Mouse (Mus musculus) heart, embryonic 14.5 days (tissue): ENCODE results near the gene Il1rap. TPM values are rescaled to one million over a fixed set of nuclear protein-coding genes. Genes with fewer than 3 reads are reported as not detected.

Experiments
- ATAC-seq: fragments of 200-750 bp; cut with Nextera tagmentation; 2 replicates; pipeline ENCODE4 v1.8.0; 2017; ENCODE audit warnings: low read depth, moderate TSS enrichment; ENCODE audit not compliant: insufficient number of reproducible peaks, insufficient read depth, low FRiP score
- H3K27ac ChIP-seq, 2 experiments: fragments of 200-500 bp in 1 of 2; fragments of 300-500 bp in 1 of 2; sonication (generic) in 1 of 2; replicated peaks in 1 of 2; 2 replicates each; pipeline ENCODE4 v1.5.1; 2012 to 2014; ENCODE audit warnings: low read depth in 2 of 2, low read length in 2 of 2, control low read depth in 1 of 2, mild to moderate bottlenecking in 1 of 2, mixed read lengths in 1 of 2; ENCODE audit not compliant: control insufficient read depth in 1 of 2, insufficient read depth in 1 of 2
- H3K27me3 ChIP-seq: fragments of 300-500 bp; sonication (generic); 2 replicates; pipeline ENCODE4 v1.6.1; 2014; ENCODE audit warnings: mild to moderate bottlenecking, low read length, control low read depth; ENCODE audit not compliant: control insufficient read depth, insufficient read depth
- H3K36me3 ChIP-seq: fragments of 300-500 bp; sonication (generic); 2 replicates; pipeline ENCODE4 v1.6.1; 2014; ENCODE audit warnings: mild to moderate bottlenecking, control low read depth, low read length, mixed read lengths; ENCODE audit not compliant: control insufficient read depth, insufficient read depth
- H3K4me1 ChIP-seq, 2 experiments: fragments of 200-500 bp in 1 of 2; fragments of 300-500 bp in 1 of 2; sonication (generic) in 1 of 2; 2 replicates each; pipeline ENCODE4 v1.6.1; 2012 to 2014; ENCODE audit warnings: low read length in 2 of 2, control low read depth in 1 of 2, mixed read lengths in 1 of 2; ENCODE audit not compliant: control insufficient read depth in 2 of 2, insufficient read depth in 2 of 2
- H3K4me2 ChIP-seq: fragments of 300-500 bp; sonication (generic); 2 replicates; pipeline ENCODE4 v1.6.1; 2014; ENCODE audit warnings: mild to moderate bottlenecking, low read length
- H3K4me3 ChIP-seq, 2 experiments: fragments of 200-500 bp in 1 of 2; fragments of 300-500 bp in 1 of 2; sonication (generic) in 1 of 2; 2 replicates each; pipeline ENCODE4 v1.5.1; 2012 to 2014; ENCODE audit warnings: low read length in 2 of 2, mild to moderate bottlenecking in 2 of 2, control low read depth in 1 of 2, low read depth in 1 of 2, moderate library complexity in 1 of 2; ENCODE audit not compliant: control insufficient read depth in 1 of 2, insufficient read depth in 1 of 2
- H3K9ac ChIP-seq: fragments of 300-500 bp; sonication (generic); 2 replicates; pipeline ENCODE4 v1.6.1; 2014; ENCODE audit warnings: mild to moderate bottlenecking, low read length
- H3K9me3 ChIP-seq: fragments of 300-500 bp; sonication (generic); 2 replicates; pipeline ENCODE4 v1.6.1; 2016; ENCODE audit warnings: low read length, control low read depth; ENCODE audit not compliant: control insufficient read depth
- WGBS: fragments of 180-500 bp; shearing (Covaris S2); extraction: QIAGEN DNeasy Blood & Tissue Kit; methylation state at CpG from one replicate; pipeline ENCODE4 v1.1.7; 2014; 5-methylcytosine and 5-hydroxymethylcytosine counted together
- polyA plus RNA-seq: library from polyadenylated mRNA; unstranded; fragments of >200 nt; fragmentation: Nextera tagmentation; extraction: Ambion mirVana; gene quantifications from 2 replicates; pipeline ENCODE4 v1.2.1, GENCODE M21; 2014

The Il1rap gene
- polyA plus RNA-seq, 1 experiment from 2014 or later: 7.2 TPM

DNA sequence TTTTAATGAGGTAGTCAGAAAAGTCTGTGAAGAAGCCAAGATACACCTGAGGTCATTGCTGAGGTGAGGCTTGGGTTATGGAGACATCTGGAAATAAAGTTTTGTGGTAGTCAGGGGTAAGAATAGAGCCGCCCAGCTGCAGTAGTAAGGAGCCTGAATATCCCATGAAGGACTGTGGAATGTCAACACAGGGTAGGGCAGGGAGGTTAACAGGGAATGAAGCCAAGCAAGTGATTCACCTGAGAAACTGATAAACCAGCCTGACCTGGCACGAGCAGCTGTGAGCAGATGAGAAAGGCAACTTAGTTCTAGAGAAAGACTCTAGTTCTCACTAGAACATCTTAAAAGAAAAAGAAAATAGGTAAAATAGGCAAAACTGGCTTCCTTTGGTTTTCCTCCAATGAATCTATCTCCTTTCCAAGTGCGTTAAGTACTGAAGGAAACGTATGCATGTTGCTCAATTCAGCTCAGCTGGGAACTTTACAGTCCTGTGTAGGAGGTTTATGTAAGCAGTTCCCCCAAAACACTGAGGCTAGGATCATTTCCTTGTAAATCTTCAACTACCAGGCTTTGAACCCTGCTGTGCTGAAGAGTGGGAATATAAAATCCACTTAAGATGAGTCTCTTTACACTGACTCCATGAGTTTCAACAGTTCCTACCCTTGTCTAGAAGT lies 9.5 kb downstream of the Il1rap start:
- no peak overlapping the region for H3K27ac ChIP-seq
- no peaks in the 10 kb centered on the region for H3K27me3 ChIP-seq
- H3K36me3 ChIP-seq: no peaks in the 10 kb centered on the region
- 50% methylated on average over 4 of the region's 4 CpGs for WGBS
- no peak overlapping the region for H3K4me2 ChIP-seq
- H3K4me1 ChIP-seq: peaks cover 0 to 1% of the 10 kb centered on the region in 2 experiments; a peak in 1 of 4 replicates
- no peaks in the 10 kb centered on the region for H3K9me3 ChIP-seq
- no peak overlapping the region for H3K4me3 ChIP-seq
- H3K9ac ChIP-seq: no peak overlapping the region
- ATAC-seq: no peak

DNA sequence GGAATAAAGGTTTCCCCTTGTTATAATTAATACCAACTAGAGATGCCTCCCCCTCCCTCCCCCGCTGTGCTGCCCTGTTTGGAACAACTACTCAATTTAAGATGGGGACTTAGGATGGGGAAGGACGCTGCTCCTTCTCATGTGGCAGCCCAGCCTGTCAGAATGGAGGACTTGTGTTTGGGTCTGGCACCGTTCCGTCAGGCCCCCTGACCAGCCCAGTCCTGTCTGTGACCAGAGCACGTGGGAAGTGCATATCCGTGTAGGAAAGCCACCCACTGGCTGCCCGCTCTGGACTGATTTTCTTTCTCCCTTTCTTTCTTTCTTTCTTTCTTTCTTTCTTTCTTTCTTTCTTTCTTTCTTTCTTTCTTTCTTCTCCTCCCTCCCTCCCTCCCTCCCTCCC lies 14.9 kb downstream of the Il1rap start:
- H3K9ac ChIP-seq: no peak overlapping the region
- H3K27ac ChIP-seq: no peak overlapping the region
- no peak overlapping the region for H3K4me3 ChIP-seq
- WGBS: 29% methylated on average over 7 of the region's 7 CpGs
- no peaks in the 10 kb centered on the region for H3K9me3 ChIP-seq
- no peaks in the 10 kb centered on the region for H3K36me3 ChIP-seq
- no peaks in the 10 kb centered on the region for H3K27me3 ChIP-seq
- 0 out of 2 replicates have a peak overlapping the region, but pooled peaks have one; percentile 16 for H3K4me2 ChIP-seq
- ATAC-seq: no peak
- H3K4me1 ChIP-seq: peaks cover 2 to 14% of the 10 kb centered on the region in 2 experiments; a peak in 3 of 4 replicates

DNA sequence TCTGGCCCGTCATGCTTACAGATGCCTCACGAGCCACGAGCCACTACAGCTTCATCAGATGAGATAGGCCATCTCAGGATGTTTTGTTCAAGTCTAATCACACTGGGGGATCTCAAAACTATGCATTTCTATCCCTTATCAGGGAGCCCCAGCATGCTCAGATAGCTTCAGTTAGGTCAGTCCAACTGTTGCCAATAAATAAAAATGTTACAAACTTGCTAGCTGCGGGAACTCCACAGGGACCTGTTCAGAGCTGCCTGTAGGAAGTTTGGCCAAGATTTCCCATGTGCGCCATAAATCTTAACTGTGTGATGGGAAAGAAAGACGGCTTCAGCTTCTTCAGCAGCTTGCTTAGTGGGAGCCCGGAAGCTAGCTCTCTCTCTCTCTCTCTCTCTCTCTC lies 15.8 kb downstream of the Il1rap start:
- Histone ChIP-seq H3K4me3 (no peak overlapping the region), H3K9me3 (no peaks in the 10 kb centered on the region), H3K9ac (no peak overlapping the region), H3K27me3 (no peaks in the 10 kb centered on the region), H3K4me2 (no peak overlapping the region), H3K36me3 (no peaks in the 10 kb centered on the region), H3K27ac (no peak overlapping the region), H3K4me1 (peaks cover 2 to 14% of the 10 kb centered on the region in 2 experiments; a peak in 3 of 4 replicates)
- WGBS: 53% methylated on average over 7 of the region's 7 CpGs
- ATAC-seq: no peak

DNA sequence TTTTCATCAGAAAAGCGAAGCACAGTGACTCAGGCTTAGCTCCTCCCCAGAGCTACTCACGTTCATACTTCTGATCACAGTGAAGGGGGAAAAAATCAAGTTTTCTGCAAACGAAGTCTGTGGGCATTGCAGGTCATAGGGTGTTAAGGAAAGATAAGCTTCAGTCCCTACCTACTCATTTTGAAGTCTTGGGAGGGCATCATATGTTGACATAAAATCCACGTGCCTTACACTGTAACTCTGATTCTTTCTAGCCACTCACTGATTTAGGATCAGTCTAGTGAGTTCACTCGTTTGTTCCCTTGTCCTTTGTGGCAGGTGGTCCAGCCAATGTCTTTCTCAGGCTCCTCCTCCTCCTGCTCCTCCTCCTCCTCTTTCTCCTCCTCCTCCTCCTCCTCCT lies 17.1 kb downstream of the Il1rap start:
- Histone ChIP-seq H3K36me3 (no peaks in the 10 kb centered on the region), H3K4me3 (no peak overlapping the region), H3K27me3 (no peaks in the 10 kb centered on the region), H3K4me1 (peaks cover 2 to 14% of the 10 kb centered on the region in 2 experiments; a peak in 2 of 4 replicates), H3K27ac (no peak overlapping the region), H3K9me3 (no peaks in the 10 kb centered on the region), H3K9ac (no peak overlapping the region), H3K4me2 (no peak overlapping the region)
- no peak for ATAC-seq
- WGBS: 75% methylated on average over 5 of the region's 5 CpGs

DNA sequence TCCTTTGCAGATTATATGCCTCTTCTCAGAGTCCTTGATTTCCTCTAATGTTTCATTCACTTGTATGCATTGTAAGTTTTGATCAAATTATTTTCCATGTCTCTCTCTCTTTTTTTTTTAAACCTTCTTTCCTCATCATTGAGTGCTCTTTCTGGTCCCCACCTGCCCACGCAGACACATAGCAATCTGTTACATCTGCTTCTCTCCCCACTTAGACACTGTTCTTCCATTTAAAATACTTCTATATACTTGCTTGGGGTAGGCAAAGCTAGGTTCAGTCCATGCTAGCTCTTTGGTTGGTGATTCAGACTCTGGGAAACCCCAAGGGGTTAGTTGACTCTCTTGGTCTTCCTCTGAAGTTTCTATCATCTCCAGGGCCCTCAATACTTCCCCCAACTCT lies 20.0 kb downstream of the Il1rap start:
- no peak overlapping the region for H3K4me3 ChIP-seq
- H3K9ac ChIP-seq: no peak overlapping the region
- peaks cover under 1 to 8% of the 10 kb centered on the region in 2 experiments; a peak in 2 of 4 replicates for H3K4me1 ChIP-seq
- H3K27ac ChIP-seq: no peak overlapping the region
- no peaks in the 10 kb centered on the region for H3K36me3 ChIP-seq
- no peaks in the 10 kb centered on the region for H3K9me3 ChIP-seq
- no peak for ATAC-seq
- WGBS: 79% methylated on average over 1 of the region's 1 CpGs
- no peak overlapping the region for H3K4me2 ChIP-seq
- no peaks in the 10 kb centered on the region for H3K27me3 ChIP-seq

DNA sequence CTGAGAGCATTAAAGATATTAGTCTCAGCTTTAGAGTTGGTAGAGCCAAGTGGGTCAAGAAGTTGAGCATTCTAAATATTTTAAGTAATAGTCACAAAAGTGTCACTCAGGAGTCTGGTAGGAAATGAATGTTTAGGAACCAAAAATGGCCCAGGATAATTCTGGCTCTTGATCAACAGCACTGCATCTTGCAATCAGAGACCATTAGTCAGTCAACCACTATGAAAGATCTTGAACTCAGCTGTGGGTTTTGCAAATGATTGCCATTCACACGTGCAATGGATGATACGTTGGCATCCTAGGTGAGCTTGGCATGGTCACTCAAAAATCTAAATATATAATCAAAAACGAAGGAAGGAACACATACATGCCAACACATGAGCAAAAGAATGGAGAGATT lies 23.1 kb downstream of the Il1rap start:
- 77% methylated on average over 3 of the region's 3 CpGs for WGBS
- no peaks in the 10 kb centered on the region for H3K9me3 ChIP-seq

DNA sequence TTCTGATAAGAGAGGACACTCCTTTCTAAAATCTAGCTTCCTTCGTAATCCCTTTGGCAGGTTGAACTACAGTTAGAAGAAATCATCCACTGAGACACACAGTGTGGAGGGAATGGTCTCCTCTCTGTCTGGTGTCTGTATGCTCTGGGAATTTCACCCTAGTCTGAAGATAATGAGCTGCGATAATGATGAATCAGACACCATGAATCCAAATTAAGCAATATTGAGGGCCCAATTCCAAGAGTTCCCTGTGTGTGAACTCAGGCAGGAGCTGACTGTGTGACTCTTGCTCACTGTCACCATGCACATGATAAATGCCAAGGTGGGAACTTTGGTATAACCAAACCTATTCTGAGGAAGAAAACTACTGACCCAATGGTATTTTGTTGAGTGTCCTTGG lies 26.5 kb downstream of the Il1rap start:
- H3K27me3 ChIP-seq: no peaks in the 10 kb centered on the region
- no peaks in the 10 kb centered on the region for H3K36me3 ChIP-seq
- ATAC-seq: no peak
- no peak overlapping the region for H3K4me2 ChIP-seq
- no peaks in the 10 kb centered on the region for H3K4me1 ChIP-seq
- no peak overlapping the region for H3K4me3 ChIP-seq
- H3K27ac ChIP-seq: no peak overlapping the region
- H3K9ac ChIP-seq: no peak overlapping the region
- WGBS: 78% methylated on average over 2 of the region's 2 CpGs
- no peaks in the 10 kb centered on the region for H3K9me3 ChIP-seq

More for the DNA sequence above, 23.1 kb downstream of the Il1rap start:
- H3K4me3 ChIP-seq: no peak overlapping the region
- no peak overlapping the region for H3K9ac ChIP-seq
- ATAC-seq: no peak
- H3K4me1 ChIP-seq: no peaks in the 10 kb centered on the region
- H3K4me2 ChIP-seq: no peak overlapping the region
- no peaks in the 10 kb centered on the region for H3K27me3 ChIP-seq
- H3K27ac ChIP-seq: no peak overlapping the region
- no peaks in the 10 kb centered on the region for H3K36me3 ChIP-seq

DNA sequence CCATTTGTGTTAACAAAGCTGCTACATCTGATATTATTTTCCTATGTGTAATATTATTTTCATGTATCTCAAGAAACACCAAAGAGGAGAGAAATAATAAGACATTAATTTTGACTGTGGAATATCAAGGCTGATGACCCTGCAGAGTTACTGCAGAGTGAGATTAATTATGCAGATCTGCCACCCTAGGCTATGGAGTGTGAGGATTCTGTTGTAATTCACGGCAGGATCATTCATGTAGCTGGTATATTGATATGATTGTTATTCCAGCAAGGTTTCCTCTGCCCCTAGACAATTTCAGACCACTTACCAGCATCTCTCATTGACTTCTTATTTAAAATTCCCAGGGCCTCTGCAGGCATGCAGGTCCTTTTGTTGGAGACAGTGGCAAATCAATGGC lies 29.0 kb downstream of the Il1rap start:
- Histone ChIP-seq H3K4me3 (no peak overlapping the region), H3K36me3 (no peaks in the 10 kb centered on the region), H3K4me2 (no peak overlapping the region), H3K27ac (no peak overlapping the region), H3K9me3 (no peaks in the 10 kb centered on the region), H3K4me1 (no peaks in the 10 kb centered on the region), H3K27me3 (no peaks in the 10 kb centered on the region), H3K9ac (no peak overlapping the region)
- ATAC-seq: no peak
- WGBS: 79% methylated on average over 1 of the region's 1 CpGs
